Mouse (Mus musculus) spleen, adult 2 months (tissue): ENCODE data around the gene Arl4a.

Experiments
- CTCF ChIP-seq: fragments of 200-500 bp; IDR thresholded peaks from 2 replicates; pipeline ENCODE4 v1.5.1; 2011; ENCODE audit warnings: mild to moderate bottlenecking, inconsistent platforms; ENCODE audit not compliant: insufficient read depth, insufficient read length, insufficient replicate concordance; ENCODE audit errors: extremely low read depth
- POLR2A ChIP-seq: fragments of 200-500 bp; IDR thresholded peaks from 2 replicates; pipeline ENCODE4 v1.6.1; 2011; ENCODE audit warnings: low read depth, low read length, inconsistent platforms

DNA sequence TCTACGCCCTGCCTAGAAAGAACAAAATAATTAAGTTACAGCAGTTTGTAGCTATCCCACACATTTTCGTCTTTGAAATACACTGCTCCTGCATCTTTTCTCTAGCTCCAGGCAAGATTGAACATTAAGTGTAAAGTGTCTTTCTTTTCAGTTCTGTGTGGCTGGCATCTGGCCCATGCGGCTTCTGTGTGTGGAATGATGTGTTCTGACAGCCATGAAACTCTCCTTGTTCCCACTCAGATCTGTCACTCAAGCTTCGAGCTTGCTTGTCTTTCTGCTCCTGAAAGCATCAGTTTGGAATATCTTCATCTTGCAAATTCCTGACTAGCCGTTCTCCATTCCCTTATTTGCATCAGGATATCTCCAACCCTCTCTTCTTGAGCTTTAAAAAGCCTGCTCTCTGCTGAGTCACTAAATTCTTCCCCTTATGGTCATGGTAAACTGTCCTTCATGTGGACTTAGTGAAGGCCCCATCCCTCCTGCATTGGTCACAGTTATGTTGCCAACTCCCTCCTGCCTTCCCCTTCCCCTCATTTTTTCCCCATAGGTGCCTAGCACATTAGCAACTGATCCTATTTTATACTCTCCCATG, 48.0 kb upstream of the Arl4a start:
- no peak for TF ChIP-seq CTCF
- no peak for TF ChIP-seq POLR2A
